Mouse (Mus musculus): ENCODE data around the gene Trim29.

DNA sequence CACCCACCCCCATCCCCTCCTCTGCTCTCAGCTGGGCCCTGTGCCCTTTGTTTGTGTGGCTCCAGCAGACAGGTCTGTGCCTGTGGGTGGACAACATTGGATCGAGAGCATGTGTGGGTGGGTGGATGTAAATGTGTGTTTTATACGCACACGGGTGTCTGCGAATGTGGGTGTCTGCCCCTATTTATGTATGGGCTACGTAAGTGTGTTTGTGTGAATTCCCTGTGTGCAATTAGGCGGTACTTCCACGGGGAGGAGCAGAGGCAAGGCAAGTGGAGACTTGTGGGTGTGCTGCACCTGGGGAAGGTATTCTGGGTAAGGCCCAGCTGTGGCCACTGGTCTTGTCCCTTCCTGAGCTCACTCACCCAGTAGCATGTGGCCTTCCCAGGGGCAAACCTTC is 1.5 kb downstream of the Trim29 start:
- TF ChIP-seq POLR2A (IDR thresholded peaks at IDR 0.05; ENCODE audit: insufficient read depth, low read depth, low read length): no peak
- no peak for TF ChIP-seq CTCF (IDR thresholded peaks at IDR 0.05; ENCODE audit: insufficient read depth, low read depth, low read length)

Measured in olfactory bulb, adult 2 months (tissue).